Mouse (Mus musculus) ovary, postnatal 14 days (tissue): ENCODE results near the gene Gm28553.
"Not testable (repeated sequence)": the region's sequence is repeated elsewhere in the genome, so short reads cannot be mapped to it uniquely, and the experiment has no call there.

Source experiments
- DNase-seq: peaks from one replicate; pipeline ENCODE4 v3.0.0; 2022; ENCODE audit warnings: low spot score

The Gm28553 gene

GRCm38 (mm10) chrY:48856197-48856596 is at the start of gene Gm28553:
TSS of gene Gm28553 (plus strand) at chrY:48856497.
- not testable (repeated sequence) for DNase-seq
